Mouse (Mus musculus) cortical plate, adult 2 months (tissue): ENCODE data around the gene Psmd4. TPM values are rescaled to one million over a fixed set of nuclear protein-coding genes. Genes with fewer than 3 reads are reported as not detected.

Experiments used
- H3K27ac ChIP-seq: fragments of 200-500 bp; 2 replicates; pipeline ENCODE4 v1.5.1; 2012; ENCODE audit warnings: low read length, control low read depth, inconsistent platforms; ENCODE audit not compliant: insufficient read depth
- H3K4me1 ChIP-seq: fragments of 200-500 bp; 2 replicates; pipeline ENCODE4 v1.6.1; 2011; ENCODE audit warnings: low read length; ENCODE audit not compliant: control insufficient read depth, insufficient read depth
- H3K4me3 ChIP-seq: fragments of 200-500 bp; 2 replicates; pipeline ENCODE4 v1.5.1; 2011; ENCODE audit warnings: mild to moderate bottlenecking, low read length, control low read depth; ENCODE audit not compliant: insufficient read depth
- CTCF ChIP-seq: fragments of 200-500 bp; IDR thresholded peaks from 2 replicates; pipeline ENCODE4 v1.5.1; 2011; ENCODE audit warnings: mild to moderate bottlenecking, control low read depth, low read length; ENCODE audit not compliant: insufficient read depth; ENCODE audit errors: extremely low read depth
- POLR2A ChIP-seq: fragments of 200-500 bp; IDR thresholded peaks from 2 replicates; pipeline ENCODE4 v1.6.1; 2011; ENCODE audit warnings: mild to moderate bottlenecking, low read length, control low read depth; ENCODE audit not compliant: insufficient read depth; ENCODE audit errors: extremely low read depth
- polyA plus RNA-seq: library from polyadenylated mRNA; depleted of rRNA; stranded (reverse); fragments of >200 nt; gene quantifications from 2 replicates; pipeline ENCODE4 v1.2.3, GENCODE M21; 2012; rRNA removed

Psmd4 gene
- polyA plus RNA-seq, 1 experiment, result 203 TPM

DNA sequence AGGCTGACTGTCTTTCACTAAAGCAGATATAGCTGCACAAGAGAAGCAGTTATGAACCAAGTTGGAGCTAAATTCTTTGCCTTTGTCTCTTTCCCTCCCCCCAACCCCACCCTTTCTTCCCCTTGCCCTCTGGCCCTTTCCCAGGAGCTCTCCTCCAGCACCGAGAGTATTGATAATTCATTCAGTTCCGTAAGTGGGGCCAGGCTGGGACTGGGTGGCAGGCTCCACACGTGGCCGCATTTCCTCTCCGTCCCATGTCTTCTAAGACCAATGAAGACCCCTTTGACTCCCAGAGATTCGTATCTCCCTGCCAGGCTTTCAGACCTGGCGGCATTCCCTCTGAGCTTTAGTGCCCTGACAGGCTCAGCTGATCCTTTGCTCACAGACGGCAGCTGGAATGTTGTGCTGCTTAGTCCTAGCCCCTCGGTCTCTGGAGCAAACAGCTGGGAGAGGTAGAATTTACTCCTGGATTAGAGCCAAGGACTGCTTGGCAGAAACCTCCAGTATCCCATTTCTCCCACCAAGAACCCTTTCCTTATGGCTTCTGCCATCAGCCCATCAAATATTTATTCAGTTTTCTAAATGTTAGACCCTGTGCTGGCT is 53.2 kb downstream of the Psmd4 start:
- Histone ChIP-seq H3K4me1 (peaks cover 4% of the 10 kb centered on the region; the same call in 1 of the 2 replicates), H3K27ac (no peak overlapping the region), H3K4me3 (no peak overlapping the region)
- TF ChIP-seq CTCF (no peak), POLR2A (no peak)

DNA sequence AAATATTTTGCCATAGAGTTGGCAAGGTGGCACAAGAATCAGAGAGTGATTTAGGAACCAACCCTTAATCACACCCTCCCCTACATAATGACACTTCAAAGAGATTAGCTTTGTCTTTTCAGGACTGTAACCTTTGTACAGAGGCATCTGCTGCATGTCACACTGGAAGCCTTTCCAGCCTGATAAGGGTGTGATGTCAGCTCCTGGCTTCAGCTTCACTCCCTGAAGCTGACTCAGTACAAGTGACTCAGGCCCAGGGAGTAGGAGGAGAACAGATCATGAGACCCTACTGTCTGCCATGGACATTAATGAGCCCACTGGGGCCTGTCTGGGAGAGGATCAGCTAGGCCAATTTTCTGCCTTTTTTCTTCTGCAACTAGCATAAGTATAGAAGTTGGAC is 54.8 kb downstream of the Psmd4 start:
- peaks cover 4% of the 10 kb centered on the region; the same call in 1 of the 2 replicates for H3K4me1 ChIP-seq
- no peak overlapping the region for H3K4me3 ChIP-seq
- no peak for TF ChIP-seq CTCF
- TF ChIP-seq POLR2A, result no peak
- no peak overlapping the region for H3K27ac ChIP-seq

DNA sequence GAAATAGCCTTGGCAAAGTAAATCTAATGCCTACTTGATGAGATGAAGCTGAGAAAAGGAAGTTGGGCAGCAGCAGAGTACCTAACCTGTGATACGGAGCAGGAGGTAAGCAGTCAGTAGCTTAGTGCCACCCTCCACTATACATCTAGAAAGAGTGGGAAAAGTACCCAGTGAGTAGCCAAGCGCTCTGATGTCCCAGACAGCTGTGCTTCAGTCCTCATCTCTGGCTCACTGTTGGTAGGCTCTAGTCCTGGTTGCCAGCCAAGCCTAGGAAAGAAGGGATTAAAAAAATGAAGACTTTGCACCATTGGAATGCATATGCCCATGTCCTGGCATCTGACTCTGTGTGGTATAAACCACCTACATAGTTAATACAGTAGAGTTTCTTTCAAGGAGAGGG is 56.9 kb downstream of the Psmd4 start:
- Histone ChIP-seq H3K4me3 (no peak overlapping the region), H3K4me1 (peaks cover 4% of the 10 kb centered on the region; the same call in 1 of the 2 replicates), H3K27ac (no peak overlapping the region)
- no peak for TF ChIP-seq CTCF
- no peak for TF ChIP-seq POLR2A

DNA sequence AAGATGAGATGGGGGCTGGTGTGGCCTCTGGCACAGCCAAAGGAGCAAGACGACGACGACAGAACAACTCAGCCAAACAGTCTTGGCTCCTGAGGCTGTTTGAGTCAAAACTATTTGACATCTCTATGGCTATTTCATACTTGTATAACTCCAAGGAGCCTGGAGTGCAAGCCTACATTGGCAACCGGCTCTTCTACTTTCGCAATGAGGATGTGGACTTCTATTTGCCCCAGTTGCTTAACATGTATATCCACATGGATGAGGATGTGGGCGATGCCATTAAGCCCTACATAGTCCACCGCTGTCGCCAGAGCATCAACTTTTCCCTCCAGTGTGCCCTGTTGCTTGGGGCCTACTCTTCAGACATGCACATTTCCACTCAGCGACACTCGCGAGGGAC is 58.1 kb downstream of the Psmd4 start:
- no peak overlapping the region for H3K27ac ChIP-seq
- no peak overlapping the region for H3K4me3 ChIP-seq
- peaks cover 6% of the 10 kb centered on the region; the same call in 1 of the 2 replicates for H3K4me1 ChIP-seq
- TF ChIP-seq CTCF, result no peak
- no peak for TF ChIP-seq POLR2A

Other genes with a start within 250 kb of the Psmd4 start
- gene Pogz, start 205.0 kb downstream of the Psmd4 start, polyA plus RNA-seq, result 38.1 and 40.0 TPM in 2 replicates
- 257 TPM in 2 replicates for gene Psmb4, start 155.7 kb downstream of the Psmd4 start, polyA plus RNA-seq
- 17.0 and 18.7 TPM in 2 replicates for gene Selenbp1, start 109.6 kb downstream of the Psmd4 start, polyA plus RNA-seq
- 24.3 and 26.4 TPM in 2 replicates for gene Rfx5, start 88.5 kb downstream of the Psmd4 start, polyA plus RNA-seq
- 56.6 and 61.4 TPM in 2 replicates for gene Pi4kb, start 67.9 kb downstream of the Psmd4 start, polyA plus RNA-seq
- gene Zfp687, start 27.2 kb downstream of the Psmd4 start, polyA plus RNA-seq, result 15.8 and 17.5 TPM in 2 replicates
- 41.1 and 41.7 TPM in 2 replicates for gene Pip5k1a, start 64.3 kb upstream of the Psmd4 start, polyA plus RNA-seq
- gene Vps72, start 68.4 kb upstream of the Psmd4 start, polyA plus RNA-seq, result 48.0 and 52.4 TPM in 2 replicates
- 0.72 and 0.77 TPM in 2 replicates for gene Tmod4, start 81.9 kb upstream of the Psmd4 start, polyA plus RNA-seq
- 114 and 124 TPM in 2 replicates for gene Scnm1, start 91.4 kb upstream of the Psmd4 start, polyA plus RNA-seq
- 21.4 and 21.6 TPM in 2 replicates for gene Lysmd1, start 91.5 kb upstream of the Psmd4 start, polyA plus RNA-seq
- 5.1 and 5.2 TPM in 2 replicates for gene Tnfaip8l2, start 99.7 kb upstream of the Psmd4 start, polyA plus RNA-seq
- gene Sema6c, start 117.8 kb upstream of the Psmd4 start, polyA plus RNA-seq, result 26.1 and 29.0 TPM in 2 replicates
- 12.1 and 12.8 TPM in 2 replicates for gene Gabpb2, start 175.3 kb upstream of the Psmd4 start, polyA plus RNA-seq
- gene Cdc42se1, start 186.1 kb upstream of the Psmd4 start, polyA plus RNA-seq, result 65.4 and 66.6 TPM in 2 replicates
- 428 and 469 TPM in 2 replicates for gene Mllt11, start 189.6 kb upstream of the Psmd4 start, polyA plus RNA-seq
- 0.23 and 0.25 TPM in 2 replicates for gene Gm128, start 199.0 kb upstream of the Psmd4 start, polyA plus RNA-seq
- 0.17 and 0.61 TPM in 2 replicates for gene Bnipl, start 208.6 kb upstream of the Psmd4 start, polyA plus RNA-seq
- gene Mindy1, start 238.7 kb upstream of the Psmd4 start, polyA plus RNA-seq, result 29.6 and 33.9 TPM in 2 replicates
- gene Prune1, start 239.5 kb upstream of the Psmd4 start, polyA plus RNA-seq, result 24.8 and 26.2 TPM in 2 replicates